Mouse (Mus musculus) ovary, postnatal 36 days (tissue): ENCODE results near the gene Itga11.
"Not testable (repeated sequence)": the region's sequence is repeated elsewhere in the genome, so short reads cannot be mapped to it uniquely, and the experiment has no call there.

Experiments
- DNase-seq: peaks from one replicate; pipeline ENCODE4 v3.0.0; 2022; ENCODE audit warnings: low spot score, mixed read lengths

Gene Itga11

DNA sequence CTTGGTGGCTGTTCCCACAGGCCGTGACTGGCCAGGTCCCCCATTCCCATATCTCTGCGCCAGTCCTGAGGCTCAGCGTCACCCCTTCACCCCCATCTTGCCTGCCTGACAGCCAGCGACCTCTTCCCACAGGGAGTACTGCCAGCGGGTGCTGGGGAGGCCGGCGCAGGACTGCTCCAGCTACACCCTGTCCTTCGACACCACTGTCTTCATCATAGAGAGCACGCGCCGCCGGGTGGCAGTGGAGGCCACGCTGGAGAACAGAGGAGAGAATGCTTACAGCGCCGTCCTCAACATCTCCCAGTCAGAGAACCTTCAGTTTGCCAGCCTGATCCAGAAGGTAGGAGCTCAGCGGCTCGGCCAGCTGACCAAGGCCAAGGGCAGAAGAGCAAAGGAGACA is 89.8 kb downstream of the Itga11 start:
- no peak for DNase-seq

DNA sequence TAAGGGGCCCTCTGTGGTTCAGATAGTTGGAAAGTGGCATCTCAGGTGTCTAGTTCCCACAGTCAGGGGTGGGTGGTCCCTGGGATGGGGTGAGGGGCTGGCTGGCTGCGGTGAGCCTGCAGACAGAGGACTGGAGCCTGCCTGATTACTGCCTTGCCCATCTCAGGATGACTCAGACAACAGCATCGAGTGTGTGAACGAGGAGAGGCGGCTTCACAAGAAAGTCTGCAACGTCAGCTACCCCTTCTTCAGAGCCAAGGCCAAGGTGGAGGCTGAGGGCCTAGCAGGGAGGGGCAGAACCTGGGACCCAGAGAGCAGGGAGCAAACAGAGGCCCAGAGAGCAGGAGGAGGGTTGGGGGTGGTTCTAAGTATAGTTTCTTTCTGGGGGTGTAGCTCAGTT is 90.7 kb downstream of the Itga11 start:
- no peak for DNase-seq

DNA sequence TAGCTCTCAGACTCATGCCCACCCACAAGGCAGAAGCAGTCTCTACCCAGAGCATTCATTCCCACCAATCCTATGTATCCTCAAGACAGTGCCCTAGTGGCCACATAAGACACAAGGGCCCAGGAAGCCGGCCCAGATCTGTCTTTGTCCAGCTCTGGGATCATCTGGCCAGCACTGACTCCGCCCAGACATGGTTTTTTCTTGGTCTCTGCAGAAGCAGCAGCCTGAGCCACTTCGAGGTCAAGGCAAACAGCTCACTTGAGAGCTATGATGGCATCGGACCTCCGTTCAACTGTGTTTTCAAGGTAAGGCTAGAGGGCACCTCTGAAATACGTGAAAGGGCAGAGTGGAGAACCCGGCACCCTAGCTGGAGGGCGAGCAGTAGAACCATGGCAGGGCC is 95.1 kb downstream of the Itga11 start:
- DNase-seq, result peak; percentile 27

DNA sequence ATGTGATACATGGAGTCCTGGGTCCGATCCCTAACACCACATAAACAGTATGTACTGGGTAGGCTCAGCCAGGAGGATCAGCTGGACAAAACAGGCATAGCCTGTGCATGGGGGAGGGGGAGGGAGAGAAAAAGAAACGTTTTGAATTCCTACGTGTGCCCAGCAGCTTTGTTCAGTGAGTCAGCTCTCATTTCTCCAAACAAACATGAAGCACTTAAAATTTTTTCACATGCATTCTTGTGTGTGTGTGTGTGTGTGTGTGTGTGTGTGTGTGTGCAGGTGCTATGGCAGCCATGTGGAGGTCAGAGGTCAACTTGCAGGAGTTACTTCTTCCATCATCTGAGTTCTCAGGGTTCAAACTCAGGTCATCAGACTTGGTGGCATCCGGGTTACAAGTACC is 97.8 kb downstream of the Itga11 start:
- no peak for DNase-seq

DNA sequence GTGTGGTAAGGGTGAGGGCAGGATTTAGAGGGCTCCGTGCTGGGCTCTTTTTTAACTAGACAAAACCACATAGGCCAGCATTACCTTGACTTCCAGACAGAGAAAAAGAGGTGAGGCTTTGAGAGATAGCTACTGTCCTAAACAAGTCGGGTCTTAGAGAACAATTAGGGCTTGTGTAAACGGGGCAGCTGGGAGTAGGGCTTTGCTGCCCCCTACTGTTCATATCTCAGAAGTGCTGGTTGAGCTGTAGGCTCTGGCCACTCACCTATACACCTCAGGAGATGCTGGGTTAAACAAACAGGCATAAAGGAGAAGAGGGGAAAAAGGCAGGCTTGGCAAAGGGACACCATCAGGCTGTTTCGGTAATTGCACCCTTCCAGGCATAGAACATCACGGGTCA is 99.8 kb downstream of the Itga11 start:
- DNase-seq, result peak; percentile 55

DNA sequence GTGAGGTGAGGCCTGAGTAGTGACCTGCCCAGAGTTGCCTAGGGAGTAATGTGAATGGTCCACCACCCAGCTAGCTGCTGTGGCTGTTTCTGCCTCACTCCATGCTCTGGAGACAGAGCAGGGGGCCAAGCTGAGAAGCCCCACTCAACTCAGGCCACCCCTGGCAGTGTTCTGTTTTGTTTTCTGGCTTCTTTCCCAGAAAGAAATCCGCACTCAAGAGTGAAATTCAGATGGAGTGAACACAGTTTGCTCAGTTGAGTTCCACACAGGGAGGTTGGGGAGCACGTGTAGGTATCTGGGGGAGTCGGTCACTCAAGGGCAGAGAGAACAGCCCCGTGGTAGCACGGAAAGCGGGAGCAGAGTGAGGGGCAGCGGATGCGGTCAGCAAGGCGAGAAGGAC is 101.1 kb downstream of the Itga11 start:
- DNase-seq, result no peak

DNA sequence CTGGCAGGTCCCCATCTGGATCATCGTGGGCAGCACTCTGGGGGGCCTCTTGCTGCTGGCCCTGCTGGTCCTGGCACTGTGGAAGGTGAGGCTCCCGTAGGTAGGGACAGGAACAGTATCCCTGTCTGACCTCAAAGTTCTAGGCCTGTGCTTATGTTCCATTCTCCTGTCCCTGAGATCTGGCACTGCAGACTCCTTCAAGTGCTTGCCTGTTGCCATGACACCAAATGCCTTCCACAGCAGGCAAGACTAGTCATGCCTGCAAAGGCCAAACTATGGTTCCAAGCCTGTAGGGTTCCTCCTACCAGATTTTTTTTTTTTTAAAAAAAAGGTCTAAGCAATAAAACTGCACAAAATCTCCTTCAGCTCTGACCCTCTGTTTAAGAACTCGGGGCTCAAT is 104.3 kb downstream of the Itga11 start:
- DNase-seq, result no peak

DNA sequence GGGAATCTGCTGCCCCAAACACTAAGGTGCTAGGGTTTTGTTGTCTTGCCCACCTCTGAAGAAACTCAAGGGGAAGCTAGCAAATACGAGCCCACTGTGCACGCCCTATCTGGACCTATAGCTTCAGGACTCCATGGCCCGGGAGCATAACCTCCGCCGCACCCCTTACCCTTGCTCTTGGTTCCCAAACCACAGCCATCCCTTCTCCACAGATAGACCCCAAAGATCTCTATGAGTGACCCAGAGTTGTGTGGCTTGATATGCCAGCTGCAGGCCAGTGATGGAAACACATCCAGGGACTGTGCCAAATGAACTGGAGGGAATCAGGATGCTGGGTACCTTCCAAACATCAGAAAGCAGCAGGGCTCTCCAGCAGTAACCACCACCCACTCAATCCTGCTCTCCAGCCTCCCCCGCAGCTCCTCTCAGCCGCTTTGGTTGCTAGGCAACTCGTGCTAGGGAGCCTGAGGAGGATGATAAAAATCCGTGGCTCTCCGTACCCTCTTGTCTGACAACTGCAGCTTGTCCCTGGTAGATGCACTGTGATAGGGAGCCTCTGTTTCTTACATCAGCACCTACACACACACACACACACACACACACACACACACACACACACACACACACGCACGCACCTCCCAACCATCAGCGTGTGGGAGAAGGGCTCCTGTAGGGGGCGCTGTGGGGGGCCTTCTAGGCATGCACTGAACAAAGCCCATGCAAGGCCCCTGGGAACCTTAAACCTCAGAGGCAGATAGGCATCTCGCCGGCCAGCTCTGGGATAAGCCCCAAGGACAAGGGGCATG is 105.6 kb downstream of the Itga11 start:
- peak; percentile 48 for DNase-seq

DNA sequence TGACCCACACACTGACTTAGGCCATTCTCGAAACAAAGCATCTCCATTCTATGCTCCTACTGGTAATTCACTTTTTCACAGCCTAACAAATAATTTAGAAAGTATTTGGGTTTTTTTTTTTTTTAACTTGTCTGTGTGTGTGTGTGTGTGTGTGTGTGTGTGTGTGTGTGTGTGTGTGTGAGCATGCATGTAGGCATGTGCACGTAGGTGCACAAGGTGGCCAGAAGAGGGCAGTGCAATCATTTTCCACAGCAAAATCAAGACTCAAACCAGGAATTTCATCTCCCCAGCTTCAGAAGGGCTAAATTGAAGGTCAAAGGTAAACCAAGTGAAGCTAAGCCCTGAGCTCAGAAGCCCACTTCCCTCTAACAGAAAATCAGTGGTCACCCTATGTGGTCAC is 106.6 kb downstream of the Itga11 start:
- DNase-seq, result no peak

DNA sequence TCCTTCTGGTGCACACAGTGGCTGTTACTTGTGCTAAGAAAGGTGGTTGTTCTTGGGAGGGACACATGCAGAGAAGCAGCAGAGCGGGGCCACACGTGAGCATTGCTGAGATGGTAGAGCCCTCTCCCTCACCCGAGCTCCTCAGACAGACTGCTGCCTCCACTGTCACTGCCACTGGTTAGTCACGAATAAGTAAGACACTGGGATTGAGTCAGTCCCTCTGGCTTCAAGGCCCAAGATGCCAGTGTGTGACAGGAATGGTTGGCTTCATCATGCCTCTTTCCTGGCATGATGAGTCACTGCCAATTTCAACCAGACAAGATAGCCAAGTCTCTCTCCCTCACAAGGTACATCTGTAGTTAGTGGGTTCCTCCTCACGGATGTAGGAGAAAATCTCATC is 109.1 kb downstream of the Itga11 start:
- DNase-seq, result no peak

DNA sequence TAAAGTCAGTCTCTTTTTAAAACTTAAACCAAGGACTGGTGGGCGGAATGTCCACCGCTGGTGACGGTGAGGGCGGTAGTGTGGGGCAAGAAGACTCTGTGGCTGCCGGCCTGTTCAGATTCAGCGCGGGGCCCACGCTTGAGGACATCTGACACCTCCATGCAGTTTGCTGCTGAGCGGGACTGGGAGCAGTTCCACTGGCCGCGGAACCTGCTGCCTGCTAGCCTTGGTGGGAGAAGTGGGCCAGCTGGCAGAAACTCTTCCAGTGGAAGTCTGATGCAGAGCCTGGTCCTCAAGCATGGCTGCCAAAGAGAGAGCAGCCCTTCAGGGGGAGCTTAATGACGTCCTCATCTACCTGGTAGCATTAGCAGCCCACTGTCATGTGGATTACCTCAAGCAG is 112.2 kb downstream of the Itga11 start:
- no peak for DNase-seq

DNA sequence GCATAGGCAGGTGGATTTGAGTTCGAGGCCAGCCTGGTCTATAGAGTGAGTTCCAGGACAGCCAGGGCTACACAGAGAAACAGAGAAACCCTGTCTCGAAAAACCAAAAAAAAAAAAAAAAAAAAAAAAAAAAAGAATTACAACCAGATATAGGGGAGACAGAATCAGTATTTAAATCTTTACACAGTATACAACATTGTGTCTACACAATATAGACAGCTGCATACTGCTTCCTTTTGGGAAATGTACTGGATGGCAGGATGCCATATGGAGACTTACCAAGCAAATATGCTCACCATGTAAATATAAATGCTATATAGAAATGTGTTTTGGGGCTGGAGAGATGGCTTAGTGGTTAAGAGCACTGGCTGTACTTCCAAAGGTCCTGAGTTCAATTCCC is 121.6 kb downstream of the Itga11 start:
- not testable (repeated sequence) for DNase-seq

DNA sequence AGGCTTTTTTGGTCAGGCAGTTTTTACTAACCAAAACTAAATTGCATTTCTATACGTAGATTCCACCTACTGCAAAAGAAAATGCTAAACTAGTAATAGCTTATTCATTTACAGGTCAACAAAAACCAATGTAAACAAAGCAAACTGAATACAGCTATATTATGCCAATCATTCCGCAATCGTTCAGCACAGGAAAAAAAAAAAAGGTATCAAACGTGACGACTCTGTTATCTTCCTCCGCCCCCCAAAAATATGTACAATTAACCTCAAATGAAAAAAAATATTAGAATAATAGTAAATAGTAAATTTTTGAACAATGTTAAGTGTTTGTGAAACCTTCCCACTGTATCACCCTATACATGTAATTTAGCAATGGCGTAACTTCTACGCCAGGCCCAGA is 132.5 kb downstream of the Itga11 start:
- DNase-seq, result no peak

DNA sequence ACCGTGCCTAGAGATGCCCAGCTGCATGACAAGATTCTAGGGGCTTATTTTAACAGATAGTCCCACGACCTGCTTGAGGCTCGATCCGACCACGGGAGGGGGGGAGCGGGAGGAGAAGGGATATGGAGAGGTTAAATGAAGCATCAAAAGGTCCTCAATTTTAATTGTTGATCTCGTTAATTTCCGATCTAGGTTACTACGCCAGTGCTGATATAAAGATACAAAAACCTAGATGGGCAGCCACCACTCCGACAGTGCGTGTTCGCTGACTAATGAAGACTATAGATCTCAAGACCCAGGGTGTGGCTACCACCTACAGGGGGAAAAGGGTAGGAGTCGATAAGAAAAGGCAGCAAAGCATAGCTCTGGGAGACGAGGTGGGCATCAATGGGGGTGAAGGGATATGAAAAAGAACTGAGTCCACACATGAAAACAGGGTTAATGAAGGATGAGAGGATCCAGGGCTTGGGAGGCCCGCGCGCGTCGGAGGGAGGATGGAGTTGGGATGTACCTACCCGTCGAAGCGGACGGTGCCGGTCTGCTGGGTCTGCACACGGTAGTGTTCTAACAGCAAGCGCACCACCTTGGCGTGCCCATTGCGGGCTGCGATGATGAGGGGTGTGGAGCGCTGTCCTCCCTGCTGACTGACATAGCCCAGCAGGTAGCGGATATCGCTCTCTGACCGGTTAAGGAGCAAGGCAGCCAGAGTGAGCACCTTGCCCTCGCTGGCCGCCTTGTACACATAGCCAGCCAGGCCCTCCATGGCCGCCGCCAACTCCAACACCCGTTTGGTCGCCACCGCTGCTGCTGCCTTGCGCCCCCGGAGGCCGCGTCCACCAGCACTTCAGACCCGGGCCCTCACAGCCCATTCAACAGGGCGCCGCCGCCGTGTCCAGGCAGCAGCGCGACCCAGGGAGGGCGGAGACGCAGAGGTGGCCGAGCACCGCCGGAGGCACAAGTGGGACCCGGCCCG is 133.2 kb downstream of the Itga11 start:
- DNase-seq, result no peak

DNA sequence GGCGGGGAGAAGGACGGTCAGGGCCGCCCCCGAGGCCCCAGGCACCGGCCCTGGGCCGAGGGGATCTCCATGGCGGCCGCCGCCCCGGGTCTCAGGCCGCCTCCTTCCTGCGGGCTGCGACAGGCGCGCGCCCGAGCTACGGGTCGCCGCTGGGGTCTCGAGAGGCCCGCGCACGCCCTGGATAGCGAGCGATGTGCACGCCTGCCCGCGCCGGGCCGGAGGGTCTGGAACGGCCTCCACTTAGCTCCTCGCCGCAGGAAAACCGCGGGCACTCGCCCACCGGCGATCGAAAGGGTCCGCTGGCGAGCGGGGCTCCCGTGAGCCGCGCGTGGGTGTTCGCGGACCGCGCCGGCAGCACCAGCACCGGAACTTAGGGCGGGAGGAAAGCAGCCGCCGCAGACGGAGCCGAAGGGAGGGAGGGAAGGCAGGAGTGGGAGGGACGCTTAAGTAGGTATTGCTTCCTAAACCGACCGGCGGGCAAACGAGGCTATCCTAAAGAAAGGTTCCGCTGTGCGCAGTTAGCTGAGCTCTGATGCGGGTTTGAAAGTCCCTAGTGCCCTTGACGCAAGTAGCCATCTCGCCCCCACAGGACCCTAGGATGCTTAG is 134.0 kb downstream of the Itga11 start, which contains the start of gene Fem1b:
Gene Fem1b (minus strand): TSS at position 419 of the 606 bp plus-strand sequence.
- DNase-seq, result peak; percentile 90

DNA sequence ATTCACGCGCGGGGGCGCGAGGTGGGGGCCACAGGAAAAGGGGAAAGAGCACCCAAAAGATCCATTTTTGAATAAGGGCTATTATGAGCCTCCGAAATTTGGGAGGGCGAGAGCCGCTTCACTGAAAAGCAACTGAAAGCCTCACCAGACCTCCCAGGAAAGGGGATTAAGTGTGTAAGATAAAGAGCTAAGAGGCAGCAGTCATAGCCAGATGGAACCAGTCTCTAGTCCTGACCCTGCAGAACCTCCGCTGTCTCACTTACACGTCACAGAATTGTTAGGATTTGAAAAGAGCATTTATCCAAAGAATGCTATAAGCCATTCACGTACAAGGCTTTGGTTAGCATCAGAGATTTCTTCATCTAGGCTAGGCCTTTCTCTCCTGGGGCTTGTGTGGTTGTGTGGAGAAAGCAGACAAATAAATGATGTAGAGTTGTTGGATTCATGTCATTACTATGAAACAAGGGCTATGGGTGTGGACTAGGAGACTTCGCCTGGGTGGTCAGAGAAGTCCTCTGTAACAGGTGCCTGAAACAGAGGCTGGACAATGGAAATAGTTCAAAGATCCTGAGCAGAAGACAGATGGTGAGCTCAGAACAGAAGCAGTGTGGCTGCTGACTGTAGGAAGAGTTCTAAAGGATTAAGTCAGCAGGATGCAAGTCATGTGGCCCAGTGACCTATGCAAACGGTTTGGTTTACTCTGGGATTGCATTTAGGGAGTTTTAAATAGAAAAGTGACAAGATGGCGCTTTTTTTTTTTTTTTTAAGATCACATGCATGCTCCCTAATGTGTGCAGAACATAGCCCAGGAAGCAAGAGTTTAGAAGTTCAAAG is 134.8 kb downstream of the Itga11 start:
- no peak for DNase-seq

DNA sequence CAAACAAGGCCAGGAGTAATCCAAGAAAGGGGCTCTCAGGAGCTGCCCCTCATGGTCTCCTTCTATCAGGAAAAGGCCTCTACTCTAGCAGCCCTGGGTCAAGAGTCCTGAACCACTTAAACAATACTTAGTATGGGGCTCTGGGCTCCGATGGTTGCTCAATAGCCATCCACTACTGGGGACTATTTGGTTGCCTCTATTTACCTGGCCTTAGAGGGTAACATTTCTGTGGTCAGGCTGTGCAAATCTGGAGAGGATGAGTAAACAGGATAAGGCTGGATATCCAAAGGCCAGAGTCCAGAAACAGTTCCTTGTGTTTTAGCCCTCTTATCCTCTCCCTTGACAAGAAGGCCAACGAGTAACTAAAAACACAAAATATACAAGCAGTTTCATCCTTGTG is 137.1 kb downstream of the Itga11 start:
- DNase-seq, result no peak

DNA sequence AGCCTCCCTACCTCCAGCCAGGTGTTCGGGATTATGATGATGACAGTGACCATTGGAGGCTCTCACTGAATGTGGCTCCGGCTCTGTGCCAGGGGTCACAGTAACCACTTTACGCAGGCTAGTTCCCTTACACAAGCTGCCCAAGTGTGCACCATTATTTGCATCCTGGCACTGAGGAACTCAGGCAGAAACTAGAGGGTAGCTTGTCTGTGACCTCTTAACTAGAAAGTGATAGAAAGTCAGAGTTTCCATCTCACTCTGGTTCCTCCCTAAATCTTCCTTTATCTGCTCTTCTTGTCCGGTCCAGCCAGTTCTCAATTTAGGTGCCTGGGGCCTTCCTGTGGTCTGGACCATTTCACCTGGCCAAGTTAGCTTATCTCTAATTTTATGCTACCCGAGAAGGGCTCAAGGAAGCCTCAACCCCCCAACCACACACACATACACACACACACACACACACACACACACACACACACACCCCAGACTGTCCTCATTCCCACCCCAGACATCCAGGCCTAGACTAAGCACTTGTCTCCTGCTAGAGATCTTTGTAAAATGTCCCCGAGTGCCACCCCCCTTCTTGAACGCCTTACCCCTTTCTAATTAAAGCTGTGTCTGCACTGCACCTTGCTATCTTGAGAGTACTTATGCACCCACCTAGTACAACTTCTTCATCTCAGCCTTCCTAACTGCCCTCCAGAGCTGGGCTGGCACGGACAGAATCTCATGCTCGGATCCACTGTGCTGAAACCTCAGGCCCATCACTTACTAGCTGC is 138.9 kb downstream of the Itga11 start:
- no peak for DNase-seq

DNA sequence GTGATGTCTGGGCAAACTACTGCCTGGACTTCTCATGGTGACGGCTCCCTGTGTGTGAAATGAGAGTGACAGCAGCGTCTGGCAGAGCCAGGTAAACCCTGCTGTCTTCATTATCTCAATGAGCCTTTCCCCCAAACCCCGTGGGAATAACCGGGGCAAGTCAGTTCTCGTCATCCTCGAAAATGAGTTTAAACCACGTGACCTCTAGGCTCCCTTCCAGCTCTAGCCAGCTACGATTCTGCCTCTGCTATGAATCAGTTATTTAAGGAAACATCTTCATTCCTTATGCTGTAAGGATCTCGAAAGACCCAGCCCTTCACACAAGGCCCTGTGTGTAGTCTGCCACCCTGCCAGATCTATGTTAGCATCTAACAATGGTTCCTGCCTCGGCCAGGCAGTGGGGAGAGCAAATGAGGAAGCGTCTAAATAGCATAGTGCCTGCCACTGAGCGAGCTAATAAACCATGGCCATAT is 139.5 kb downstream of the Itga11 start:
- DNase-seq, result no peak

DNA sequence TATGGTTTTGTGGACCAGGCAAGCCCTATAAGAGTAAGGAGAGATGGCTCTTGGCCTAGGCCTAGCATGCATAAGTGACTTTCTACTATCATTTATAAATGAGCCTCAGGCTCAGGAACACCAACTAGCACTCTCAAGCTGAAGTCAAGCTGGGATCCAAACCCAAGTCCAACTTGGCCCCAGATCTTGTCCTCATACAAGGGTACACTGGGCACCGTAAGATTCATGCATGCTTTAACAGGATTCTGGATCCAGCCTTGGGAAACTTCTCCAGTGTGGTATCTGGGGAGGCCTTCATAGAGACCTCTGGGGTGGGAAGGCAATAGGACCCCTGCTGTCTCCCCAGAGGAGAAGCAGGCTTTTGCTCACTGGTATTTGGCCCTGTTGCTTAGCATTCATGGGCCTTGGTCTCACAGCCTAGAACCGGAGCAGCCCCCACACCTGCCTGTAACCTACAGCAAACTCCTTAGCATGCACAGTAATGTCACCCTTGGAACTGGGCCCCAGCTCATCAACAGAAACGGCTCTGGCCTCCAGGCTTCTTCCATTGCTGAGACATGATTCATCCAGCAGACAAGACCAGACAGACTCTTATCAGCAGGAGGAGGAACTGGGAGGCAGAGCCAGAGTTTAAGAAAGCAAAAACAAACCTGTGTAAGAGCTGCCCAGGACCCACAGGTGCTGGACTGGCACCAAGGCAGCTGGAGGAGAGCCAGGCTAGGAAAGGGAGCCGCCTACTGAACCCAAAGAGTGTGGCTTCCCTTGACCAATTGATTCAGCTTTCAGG is 140.4 kb downstream of the Itga11 start:
- peak; percentile 56 for DNase-seq
